Mouse (Mus musculus): Measurements from ENCODE around the gene Dnajb8. TPM values are rescaled to one million over a fixed set of nuclear protein-coding genes. Genes with fewer than 3 reads are reported as not detected.

Dnajb8 gene
- polyA plus RNA-seq, 1 experiment from 2014 or later: not detected

DNA sequence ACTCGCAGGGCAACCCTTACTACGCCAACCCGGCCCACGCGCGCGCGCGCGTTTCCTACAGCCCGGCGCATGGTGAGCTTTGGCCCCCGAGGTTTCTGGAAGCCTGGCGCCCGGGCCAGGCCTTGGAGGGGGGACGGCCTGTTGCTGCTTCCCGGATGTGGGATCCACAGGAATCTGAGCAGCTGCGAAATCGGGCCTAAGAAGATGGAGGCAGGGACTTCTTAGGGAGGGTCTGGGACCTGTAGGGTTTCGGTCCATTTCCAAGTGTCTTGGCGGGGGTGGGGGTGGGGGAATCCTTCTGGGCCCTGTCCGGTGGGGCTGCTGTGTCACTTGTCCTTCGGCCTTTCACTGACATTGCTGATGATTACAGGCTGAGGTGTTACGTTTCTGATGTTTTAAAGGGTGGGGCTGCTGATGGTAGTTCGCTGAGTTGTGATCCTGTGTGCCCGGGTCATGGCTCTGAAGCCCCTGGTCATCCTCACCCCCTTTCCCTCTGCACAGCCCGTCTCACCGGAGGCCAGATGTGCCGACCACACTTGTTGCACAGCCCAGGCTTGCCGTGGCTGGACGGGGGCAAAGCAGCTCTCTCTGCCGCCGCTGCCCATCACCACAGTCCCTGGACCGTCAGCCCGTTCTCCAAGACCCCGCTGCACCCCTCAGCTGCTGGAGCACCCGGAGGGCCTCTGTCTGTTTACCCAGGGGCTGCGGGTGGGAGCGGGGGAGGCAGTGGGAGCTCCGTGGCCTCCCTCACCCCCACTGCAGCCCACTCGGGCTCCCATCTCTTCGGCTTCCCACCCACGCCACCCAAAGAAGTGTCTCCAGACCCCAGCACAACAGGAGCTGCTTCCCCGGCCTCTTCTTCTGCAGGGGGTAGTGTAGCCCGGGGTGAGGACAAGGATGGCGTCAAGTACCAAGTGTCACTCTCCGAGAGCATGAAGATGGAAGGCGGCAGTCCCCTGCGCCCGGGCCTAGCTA, 22.1 kb upstream of the Dnajb8 start:
- H3K9ac ChIP-seq: no peak overlapping the region
- 8% methylated on average over 50 of the region's 50 CpGs for WGBS

DNA sequence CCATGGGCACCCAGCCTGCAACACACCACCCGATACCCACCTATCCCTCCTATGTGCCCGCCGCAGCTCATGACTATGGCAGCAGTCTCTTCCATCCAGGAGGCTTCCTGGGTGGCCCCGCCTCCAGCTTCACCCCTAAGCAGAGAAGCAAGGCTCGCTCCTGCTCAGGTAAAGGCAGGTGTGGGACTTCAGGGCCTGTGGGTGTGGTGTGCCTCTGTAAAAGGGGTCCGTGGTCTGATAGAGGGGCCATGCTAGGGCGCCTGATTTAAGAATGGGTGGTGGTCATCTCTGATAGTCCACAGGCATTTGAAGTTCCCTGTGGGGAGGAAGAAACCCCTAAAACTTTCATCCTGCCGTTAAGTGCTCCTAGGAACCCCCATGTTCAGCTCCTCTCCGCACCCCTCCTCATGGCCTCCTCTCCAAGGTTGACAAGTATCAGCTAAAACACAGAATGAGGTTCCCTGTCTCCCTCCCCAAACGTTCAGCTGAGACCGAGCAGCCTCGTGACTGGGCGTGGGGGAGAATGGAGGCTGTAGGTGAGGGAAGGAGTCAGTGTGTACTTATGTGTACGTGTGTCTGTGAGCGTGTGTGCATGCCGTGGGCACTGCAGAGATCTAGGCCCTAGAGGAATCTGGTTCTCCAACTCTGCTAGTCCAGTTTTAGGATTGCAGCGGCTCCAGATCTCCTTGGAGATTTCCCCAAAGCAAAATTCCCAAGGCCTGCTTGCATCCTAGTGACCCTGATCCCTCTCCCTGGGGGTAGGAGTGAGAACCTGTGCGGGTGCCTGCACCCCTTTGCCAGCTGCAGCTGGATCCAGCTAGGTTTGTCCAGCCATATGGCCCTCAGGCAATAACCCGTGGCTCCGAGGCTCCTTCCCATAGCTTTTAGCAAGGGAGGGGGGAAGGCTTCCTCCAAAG, 21.1 kb upstream of the Dnajb8 start:
- no peak overlapping the region for H3K9ac ChIP-seq
- no peaks in the 10 kb centered on the region for H3K9me3 ChIP-seq (replicated peaks)
- peak overlapping the region; percentile 50 for H3K4me3 ChIP-seq (replicated peaks)
- H3K27me3 ChIP-seq: peaks cover 95% of the 10 kb centered on the region
- H3K27ac ChIP-seq (replicated peaks): no peak overlapping the region
- no peaks in the 10 kb centered on the region for H3K36me3 ChIP-seq
- peak overlapping the region; percentile 67 for H3K4me2 ChIP-seq (replicated peaks)
- peaks cover 59% of the 10 kb centered on the region for H3K4me1 ChIP-seq
- WGBS: 28% methylated on average over 20 of the region's 20 CpGs
- ATAC-seq (ENCODE audit: insufficient number of reproducible peaks, low FRiP score, low TSS enrichment, low read depth): no peak

More for the DNA sequence above, 22.1 kb upstream of the Dnajb8 start:
- ATAC-seq (ENCODE audit: insufficient number of reproducible peaks, low FRiP score, low TSS enrichment, low read depth): no peak
- H3K4me1 ChIP-seq: peaks cover 54% of the 10 kb centered on the region
- H3K9me3 ChIP-seq (replicated peaks): no peaks in the 10 kb centered on the region
- peaks cover 97% of the 10 kb centered on the region for H3K27me3 ChIP-seq
- H3K4me3 ChIP-seq (replicated peaks): peak overlapping the region; percentile 50
- no peaks in the 10 kb centered on the region for H3K36me3 ChIP-seq
- no peak overlapping the region for H3K27ac ChIP-seq (replicated peaks)
- peak overlapping the region; percentile 67 for H3K4me2 ChIP-seq (replicated peaks)

DNA sequence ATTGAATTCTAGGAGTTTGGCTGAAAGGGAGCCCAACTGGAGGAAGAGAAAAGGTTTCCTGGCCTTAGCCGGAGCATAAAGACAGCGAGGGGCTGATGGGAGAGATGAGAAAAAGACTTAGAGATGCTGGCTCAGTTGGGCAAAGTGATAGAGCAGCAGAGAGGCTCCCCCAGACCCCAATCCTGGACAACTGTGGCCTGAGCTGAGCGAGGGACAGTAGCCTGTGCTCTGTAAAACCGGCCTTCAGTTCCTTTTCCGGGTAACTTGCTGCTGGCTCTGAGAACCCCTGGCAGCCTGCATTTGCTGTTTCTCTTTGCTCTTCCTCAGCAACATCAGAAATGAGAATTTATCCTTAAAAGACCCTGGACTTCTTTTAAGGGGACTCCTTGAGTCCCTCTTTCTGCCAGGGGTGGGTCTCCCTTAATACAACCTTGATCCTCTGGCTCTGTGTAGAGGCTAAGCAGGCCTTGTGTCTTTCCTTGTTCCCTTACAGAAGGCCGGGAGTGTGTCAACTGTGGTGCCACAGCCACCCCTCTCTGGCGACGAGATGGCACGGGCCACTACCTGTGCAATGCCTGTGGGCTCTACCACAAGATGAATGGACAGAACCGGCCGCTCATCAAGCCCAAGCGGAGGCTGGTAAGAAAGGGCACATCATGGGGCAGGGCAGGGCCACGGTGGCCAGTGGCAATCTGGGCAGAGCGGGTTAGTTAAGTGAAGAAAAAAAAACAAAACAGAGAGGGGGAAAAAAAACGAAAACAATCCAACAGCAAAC, 20.0 kb upstream of the Dnajb8 start:
- H3K9ac ChIP-seq: no peak overlapping the region
- no peak overlapping the region for H3K27ac ChIP-seq (replicated peaks)
- H3K4me3 ChIP-seq (replicated peaks): peak overlapping the region; percentile 5
- H3K4me2 ChIP-seq (replicated peaks): peak overlapping the region; percentile 19; the same call in 1 of the 2 replicates
- H3K27me3 ChIP-seq: peaks cover 91% of the 10 kb centered on the region
- H3K4me1 ChIP-seq: peaks cover 50% of the 10 kb centered on the region
- no peaks in the 10 kb centered on the region for H3K9me3 ChIP-seq (replicated peaks)
- 24% methylated on average over 15 of the region's 15 CpGs for WGBS
- H3K36me3 ChIP-seq: no peaks in the 10 kb centered on the region
- no peak for ATAC-seq (ENCODE audit: insufficient number of reproducible peaks, low FRiP score, low TSS enrichment, low read depth)

DNA sequence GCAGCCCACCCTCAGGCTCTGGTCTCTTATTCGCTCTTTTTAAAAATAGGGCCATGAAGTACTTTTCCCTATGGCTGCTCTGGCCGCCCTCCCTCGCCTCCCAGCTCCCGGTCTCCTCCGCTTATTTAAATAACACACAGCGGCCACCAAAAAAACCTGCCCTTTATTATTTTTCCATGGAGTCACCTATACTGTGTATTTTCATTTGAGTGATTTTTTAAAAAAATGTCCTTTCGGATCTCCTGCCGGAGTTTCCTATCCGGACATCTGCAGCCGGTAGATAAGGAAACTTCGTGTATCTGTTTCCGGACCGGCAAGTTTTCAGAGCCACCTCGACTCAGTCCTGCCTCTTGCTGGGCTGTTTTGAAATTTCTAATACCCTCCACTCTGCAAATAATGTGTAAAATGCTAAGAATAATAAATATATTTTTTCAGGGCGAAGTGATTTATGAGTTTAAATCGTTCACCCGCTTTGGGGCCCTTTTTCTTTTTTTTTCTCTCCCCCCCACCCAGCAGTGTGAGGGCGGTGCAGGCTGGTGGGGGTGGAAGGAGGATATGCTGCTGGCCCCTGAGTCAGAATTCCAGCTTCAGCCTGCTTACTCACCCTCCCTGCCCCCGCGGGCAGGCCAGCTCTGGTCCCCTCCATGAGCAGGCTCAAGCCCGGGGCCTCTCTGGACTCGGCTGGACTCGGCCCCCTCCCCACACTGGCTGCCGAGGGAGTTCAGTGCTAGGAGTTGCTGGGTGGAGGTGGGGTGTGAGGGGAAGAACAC, 19.0 kb upstream of the Dnajb8 start:
- 6% methylated on average over 24 of the region's 24 CpGs for WGBS
- peaks cover 84% of the 10 kb centered on the region for H3K27me3 ChIP-seq
- H3K27ac ChIP-seq (replicated peaks): peak overlapping the region; percentile 45; the same call in 1 of the 2 replicates
- ATAC-seq (ENCODE audit: insufficient number of reproducible peaks, low FRiP score, low TSS enrichment, low read depth): no peak
- H3K4me3 ChIP-seq (replicated peaks): peak overlapping the region; percentile 22
- H3K9me3 ChIP-seq (replicated peaks): no peaks in the 10 kb centered on the region
- H3K4me2 ChIP-seq (replicated peaks): peak overlapping the region; percentile 21
- no peaks in the 10 kb centered on the region for H3K36me3 ChIP-seq
- no peak overlapping the region for H3K9ac ChIP-seq
- H3K4me1 ChIP-seq: peaks cover 40% of the 10 kb centered on the region

DNA sequence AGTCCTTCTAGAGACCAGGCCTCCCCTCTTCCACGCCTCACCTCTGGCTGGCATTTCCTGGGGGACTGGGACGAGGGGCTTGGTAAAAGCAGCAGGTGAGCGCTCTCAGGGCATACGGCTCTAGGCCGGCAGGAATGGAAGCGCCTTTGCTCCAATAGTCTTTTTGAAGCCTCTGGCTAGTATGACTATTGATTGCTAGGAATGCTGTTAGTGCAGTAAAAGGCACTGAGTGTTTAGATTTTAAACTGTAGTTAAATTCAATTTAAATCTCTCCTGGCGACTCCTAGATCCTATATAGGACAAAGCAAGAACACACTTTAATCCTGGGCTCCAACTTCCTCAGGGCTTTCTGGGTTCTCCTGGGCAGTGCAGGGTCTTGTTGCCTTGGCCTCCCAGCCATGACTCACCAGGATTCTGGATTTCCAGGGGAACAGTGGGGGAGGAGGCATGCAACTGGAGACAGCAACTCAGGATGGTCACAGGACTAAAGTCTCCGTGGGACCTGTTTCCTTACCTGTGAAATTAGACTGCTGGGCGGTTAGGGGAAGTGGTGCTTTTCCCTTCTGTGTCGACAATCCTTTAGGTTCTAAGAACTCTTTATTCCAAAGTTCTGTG, 18.2 kb upstream of the Dnajb8 start:
- Histone ChIP-seq H3K36me3 (no peaks in the 10 kb centered on the region), H3K4me3 (replicated peaks) (peak overlapping the region; percentile 22), H3K9me3 (replicated peaks) (no peaks in the 10 kb centered on the region), H3K4me2 (replicated peaks) (peak overlapping the region; percentile 21), H3K4me1 (peaks cover 33% of the 10 kb centered on the region), H3K9ac (no peak overlapping the region), H3K27ac (replicated peaks) (peak overlapping the region; percentile 45; the same call in 1 of the 2 replicates), H3K27me3 (peaks cover 81% of the 10 kb centered on the region)
- 25% methylated on average over 10 of the region's 10 CpGs for WGBS
- ATAC-seq (ENCODE audit: insufficient number of reproducible peaks, low FRiP score, low TSS enrichment, low read depth): no peak

DNA sequence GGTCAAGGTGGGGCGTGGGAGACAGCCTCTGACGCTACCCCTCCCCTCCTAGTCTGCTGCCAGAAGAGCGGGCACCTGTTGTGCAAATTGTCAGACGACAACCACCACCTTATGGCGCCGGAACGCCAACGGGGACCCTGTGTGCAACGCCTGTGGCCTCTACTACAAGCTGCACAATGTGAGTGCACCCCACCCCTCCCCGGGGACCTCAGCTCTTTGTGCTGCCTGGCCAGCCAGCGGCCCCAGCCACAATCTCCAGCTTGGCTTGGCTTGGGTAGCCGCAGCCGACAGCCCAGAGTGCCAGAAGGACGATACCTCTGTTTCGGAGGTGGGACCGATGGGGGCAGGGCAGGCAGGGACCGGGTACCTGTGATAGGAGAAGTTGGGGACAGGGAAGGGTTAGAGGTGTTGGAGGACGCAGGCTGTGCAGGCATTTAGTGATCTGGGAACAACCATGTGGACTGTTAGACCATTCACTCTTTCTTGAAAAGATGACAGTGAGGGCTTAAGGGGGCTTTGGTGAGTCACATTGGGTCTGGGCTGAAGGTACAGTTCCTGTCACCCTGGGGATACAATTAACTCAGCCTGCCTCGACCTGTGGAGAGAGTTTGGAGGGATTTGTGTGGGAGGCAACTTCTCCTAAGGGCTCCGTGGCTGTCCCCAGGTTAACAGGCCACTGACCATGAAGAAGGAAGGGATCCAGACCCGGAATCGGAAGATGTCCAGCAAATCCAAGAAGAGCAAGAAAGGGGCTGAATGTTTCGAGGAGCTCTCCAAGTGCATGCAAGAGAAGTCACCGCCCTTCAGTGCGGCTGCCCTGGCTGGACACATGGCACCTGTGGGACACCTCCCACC, 17.3 kb upstream of the Dnajb8 start:
- peaks cover 24% of the 10 kb centered on the region for H3K4me1 ChIP-seq
- no peak overlapping the region for H3K4me2 ChIP-seq (replicated peaks)
- ATAC-seq (ENCODE audit: insufficient number of reproducible peaks, low FRiP score, low TSS enrichment, low read depth): no peak
- H3K9ac ChIP-seq: no peak overlapping the region
- H3K27me3 ChIP-seq: peaks cover 73% of the 10 kb centered on the region
- 16% methylated on average over 25 of the region's 25 CpGs for WGBS
- H3K36me3 ChIP-seq: no peaks in the 10 kb centered on the region
- 0 out of 2 replicates have a peak overlapping the region, but pooled peaks have one; percentile 4 for H3K27ac ChIP-seq (replicated peaks)
- peak overlapping the region; percentile 9; the same call in 1 of the 2 replicates for H3K4me3 ChIP-seq (replicated peaks)
- no peaks in the 10 kb centered on the region for H3K9me3 ChIP-seq (replicated peaks)

DNA sequence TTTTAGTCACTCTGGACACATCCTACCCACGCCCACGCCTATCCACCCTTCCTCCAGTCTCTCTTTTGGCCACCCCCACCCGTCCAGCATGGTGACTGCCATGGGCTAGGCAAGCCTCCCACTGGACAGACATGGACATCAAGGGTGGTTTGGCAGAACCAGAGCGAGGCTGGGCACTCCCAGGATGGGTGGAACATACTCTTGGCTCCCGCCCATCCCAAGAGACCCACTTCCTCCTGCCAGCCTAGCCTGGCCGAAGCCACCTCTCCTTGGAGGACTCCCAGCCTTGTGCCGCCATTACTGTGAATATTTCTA, 16.7 kb upstream of the Dnajb8 start:
- 0 out of 2 replicates have a peak overlapping the region, but pooled peaks have one; percentile 4 for H3K27ac ChIP-seq (replicated peaks)
- peaks cover 67% of the 10 kb centered on the region for H3K27me3 ChIP-seq
- H3K9me3 ChIP-seq (replicated peaks): no peaks in the 10 kb centered on the region
- WGBS: 38% methylated on average over 7 of the region's 7 CpGs
- peaks cover 18% of the 10 kb centered on the region for H3K4me1 ChIP-seq
- H3K4me3 ChIP-seq (replicated peaks): no peak overlapping the region
- no peak overlapping the region for H3K9ac ChIP-seq
- H3K4me2 ChIP-seq (replicated peaks): no peak overlapping the region
- ATAC-seq (ENCODE audit: insufficient number of reproducible peaks, low FRiP score, low TSS enrichment, low read depth): no peak
- no peaks in the 10 kb centered on the region for H3K36me3 ChIP-seq

DNA sequence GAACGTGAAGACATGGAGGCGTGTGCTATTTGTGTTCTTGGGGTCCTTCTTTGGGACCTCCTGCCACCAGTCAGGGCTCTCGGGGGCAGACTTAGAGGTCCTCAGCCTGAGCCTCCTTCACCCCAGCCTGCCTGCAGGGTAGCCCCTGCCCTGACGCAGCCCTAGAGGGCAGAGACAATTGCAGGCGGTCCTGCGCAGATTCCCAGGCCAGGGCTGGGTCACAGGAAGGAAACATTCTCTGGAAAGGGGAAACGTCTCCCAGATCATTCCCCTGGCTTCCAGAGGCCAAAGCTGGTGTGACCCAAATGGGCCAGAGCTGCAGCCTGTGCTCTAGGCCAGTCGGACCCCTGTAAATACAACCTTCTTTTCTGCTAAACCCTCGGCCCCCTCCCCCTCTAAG, 16.1 kb upstream of the Dnajb8 start:
- WGBS: 30% methylated on average over 9 of the region's 9 CpGs
- no peak overlapping the region for H3K9ac ChIP-seq
- no peak for ATAC-seq (ENCODE audit: insufficient number of reproducible peaks, low FRiP score, low TSS enrichment, low read depth)
- no peak overlapping the region for H3K27ac ChIP-seq (replicated peaks)
- H3K4me1 ChIP-seq: peaks cover 15% of the 10 kb centered on the region; the same call in 1 of the 2 replicates
- no peak overlapping the region for H3K4me2 ChIP-seq (replicated peaks)
- peaks cover 61% of the 10 kb centered on the region for H3K27me3 ChIP-seq
- no peak overlapping the region for H3K4me3 ChIP-seq (replicated peaks)
- H3K36me3 ChIP-seq: no peaks in the 10 kb centered on the region
- no peaks in the 10 kb centered on the region for H3K9me3 ChIP-seq (replicated peaks)

DNA sequence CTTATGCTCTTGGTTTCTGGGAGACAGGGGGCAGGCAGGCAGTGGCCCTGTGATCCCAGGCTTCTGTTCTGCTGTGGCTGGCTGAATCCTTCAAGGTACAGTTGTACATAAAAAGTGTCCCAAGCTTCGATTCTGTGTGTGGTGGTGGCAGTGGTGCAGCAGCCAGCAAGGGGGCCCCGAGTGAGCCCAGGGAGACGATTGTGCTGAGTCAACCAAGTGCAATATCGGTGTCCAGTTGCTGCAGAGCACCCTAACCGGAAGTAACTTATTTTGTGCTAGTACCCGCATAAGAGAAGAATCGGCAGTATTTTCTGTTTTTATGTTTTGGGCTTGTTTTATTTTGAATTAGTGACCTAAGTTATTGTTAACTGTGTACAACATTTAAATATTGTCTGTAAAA, 15.5 kb upstream of the Dnajb8 start:
- Histone ChIP-seq H3K9me3 (replicated peaks) (no peaks in the 10 kb centered on the region), H3K27me3 (peaks cover 55% of the 10 kb centered on the region), H3K4me2 (replicated peaks) (no peak overlapping the region), H3K36me3 (no peaks in the 10 kb centered on the region), H3K9ac (no peak overlapping the region), H3K27ac (replicated peaks) (no peak overlapping the region), H3K4me3 (replicated peaks) (no peak overlapping the region), H3K4me1 (peaks cover 15% of the 10 kb centered on the region; the same call in 1 of the 2 replicates)
- no peak for ATAC-seq (ENCODE audit: insufficient number of reproducible peaks, low FRiP score, low TSS enrichment, low read depth)
- WGBS: 36% methylated on average over 7 of the region's 7 CpGs
